19 mouse cellular contexts compared by ENCODE assay signal in genomic region chr12:77079481-77079880, GRCm38 (mm10).
"Had no signal": no experiment of that assay in that cellular context is flagged by ENCODE, and none has a peak within 500 bp of the region (broad histone marks: within the 10 kb centered on the region; RNA-seq: fewer than 3 reads in every experiment).

No protein-coding gene starts in this region.

- H3K4me3 ChIP-seq: layer of hippocampus, adult 2 months; limb, embryonic 10.5 days; limb, embryonic 13.5 days; liver, embryonic 12.5 days; liver, embryonic 15.5 days; lung, embryonic 15.5 days; midbrain, embryonic 13.5 days; neural tube, embryonic 12.5 days; neural tube, embryonic 15.5 days had no signal

- H3K9me3 ChIP-seq: limb, embryonic 10.5 days; limb, embryonic 13.5 days; liver, embryonic 12.5 days; liver, embryonic 15.5 days; lung, embryonic 15.5 days; midbrain, embryonic 13.5 days; neural tube, embryonic 12.5 days; neural tube, embryonic 15.5 days had no signal

- H3K27me3 ChIP-seq: limb, embryonic 13.5 days; liver, embryonic 12.5 days; liver, embryonic 15.5 days; lung, embryonic 15.5 days; midbrain, embryonic 13.5 days; neural tube, embryonic 12.5 days; neural tube, embryonic 15.5 days had no signal

- DNase-seq: kidney, adult 18-20 months; kidney, postnatal 25 days; layer of hippocampus, adult 9-11 months; liver; lung, adult 18-20 months; lung, postnatal 10 days; lung, postnatal 36 days; retina, postnatal 1 day; thymus, adult 18-20 months had no signal

- H3K36me3 ChIP-seq: limb, embryonic 10.5 days; limb, embryonic 13.5 days; liver, embryonic 12.5 days; liver, embryonic 15.5 days; lung, embryonic 15.5 days; midbrain, embryonic 13.5 days; neural tube, embryonic 12.5 days; neural tube, embryonic 15.5 days had no signal

- H3K4me1 ChIP-seq: limb, embryonic 10.5 days; limb, embryonic 13.5 days; lung, embryonic 15.5 days; midbrain, embryonic 13.5 days; neural tube, embryonic 12.5 days; neural tube, embryonic 15.5 days had no signal

- H3K27ac ChIP-seq: kidney, postnatal 0 days; layer of hippocampus, adult 2 months; limb, embryonic 10.5 days; limb, embryonic 13.5 days; liver, embryonic 12.5 days; liver, embryonic 15.5 days; lung, embryonic 15.5 days; midbrain, embryonic 13.5 days; neural tube, embryonic 12.5 days; neural tube, embryonic 15.5 days had no signal
